Mouse (Mus musculus): Measurements from ENCODE around the gene Spp1. TPM values are rescaled to one million over a fixed set of nuclear protein-coding genes. Genes with fewer than 3 reads are reported as not detected.

Gene Spp1
- total RNA-seq, 1 experiment from 2014 or later, result 343 TPM

Other genes starting within 250 kb of the Spp1 start
- not detected in 2 replicates for gene Dmp1, start 232.5 kb upstream of the Spp1 start, total RNA-seq (2021)
- gene Ibsp, start 135.9 kb upstream of the Spp1 start, total RNA-seq (2021), result not detected in 2 replicates
- not detected in 2 replicates for gene Mepe, start 109.8 kb upstream of the Spp1 start, total RNA-seq (2021)
- gene Pkd2, start 24.3 kb downstream of the Spp1 start, total RNA-seq (2021), result 47.4 and 59.7 TPM in 2 replicates
- 12.1 and 13.9 TPM in 2 replicates for gene BC005561, start 73.2 kb downstream of the Spp1 start, total RNA-seq (2021)